Mouse (Mus musculus): Measurements from ENCODE around the gene Apol8. TPM values are rescaled to one million over a fixed set of nuclear protein-coding genes. Genes with fewer than 3 reads are reported as not detected.

The Apol8 gene
- not detected in 2 replicates for polyA plus RNA-seq (2014; fragmentation: Nextera tagmentation; extraction: Ambion mirVana)

DNA sequence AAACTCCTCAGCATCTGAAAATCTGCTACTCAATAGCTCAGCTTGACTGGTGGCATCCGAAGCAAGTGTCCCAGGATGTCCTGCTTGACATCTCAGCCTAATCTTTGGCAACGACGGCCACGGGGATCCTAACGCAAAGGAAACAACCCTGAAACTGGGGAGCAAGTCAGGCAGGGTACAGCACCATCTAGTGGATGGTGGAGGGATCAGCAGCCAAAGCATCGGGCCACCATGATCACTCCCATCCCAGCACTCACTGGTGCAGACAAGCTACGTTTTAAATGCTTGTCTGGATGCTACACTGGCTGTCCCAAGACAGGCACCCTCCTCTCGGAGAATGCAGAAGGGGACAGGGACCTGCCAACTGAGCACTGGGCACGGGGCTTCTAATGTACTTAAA, at the start of gene Apol8:
Gene Apol8, minus strand, starts transcription at position 156 of the 400 bp plus-strand sequence.
- H3K4me3 ChIP-seq (ENCODE audit: low read depth, low read length) = no peak within 1 kb of the TSS
- H3K9me3 ChIP-seq (ENCODE audit: control insufficient read depth, low read length) = no peaks in the 10 kb centered on the region
- H3K27ac ChIP-seq (replicated peaks; ENCODE audit: low read depth, low read length) = no peak within 1 kb of the TSS
- 4% methylated on average over 9 of the region's 9 CpGs for WGBS
- H3K9ac ChIP-seq (ENCODE audit: low read depth, low read length) = no peak within 1 kb of the TSS
- ATAC-seq (ENCODE audit: low read depth) (peak; percentile 37; the same call in 1 of the 2 replicates), DNase-seq (ENCODE audit: low spot score) (peak; percentile 25)
- peaks cover 21% of the 10 kb centered on the region for H3K36me3 ChIP-seq (ENCODE audit: control insufficient read depth, insufficient read depth, low read length)
- no peaks in the 10 kb centered on the region for H3K4me1 ChIP-seq (ENCODE audit: control insufficient read depth, insufficient read depth, low read length)
- H3K27me3 ChIP-seq (replicated peaks; ENCODE audit: control insufficient read depth, insufficient read depth, low read length) = no peaks in the 10 kb centered on the region
- H3K4me2 ChIP-seq (ENCODE audit: low read depth, low read length) = no peak within 1 kb of the TSS

GRCm38 (mm10) chr15:77805657-77806056, 48.9 kb upstream of the Apol8 start:
- WGBS = 91% methylated on average over 4 of the region's 4 CpGs
- Histone ChIP-seq H3K27me3 (replicated peaks; ENCODE audit: control insufficient read depth, insufficient read depth, low read length) (no peaks in the 10 kb centered on the region), H3K4me1 (ENCODE audit: control insufficient read depth, insufficient read depth, low read length) (no peaks in the 10 kb centered on the region), H3K4me3 (ENCODE audit: low read depth, low read length) (no peak overlapping the region), H3K9me3 (ENCODE audit: control insufficient read depth, low read length) (no peaks in the 10 kb centered on the region), H3K4me2 (ENCODE audit: low read depth, low read length) (no peak overlapping the region), H3K36me3 (ENCODE audit: control insufficient read depth, insufficient read depth, low read length) (peaks cover 69% of the 10 kb centered on the region), H3K27ac (replicated peaks; ENCODE audit: low read depth, low read length) (no peak overlapping the region), H3K9ac (ENCODE audit: low read depth, low read length) (no peak overlapping the region; the same call in 1 of the 2 replicates)
- ATAC-seq (ENCODE audit: low read depth) (no peak), DNase-seq (ENCODE audit: low spot score) (no peak)

DNA sequence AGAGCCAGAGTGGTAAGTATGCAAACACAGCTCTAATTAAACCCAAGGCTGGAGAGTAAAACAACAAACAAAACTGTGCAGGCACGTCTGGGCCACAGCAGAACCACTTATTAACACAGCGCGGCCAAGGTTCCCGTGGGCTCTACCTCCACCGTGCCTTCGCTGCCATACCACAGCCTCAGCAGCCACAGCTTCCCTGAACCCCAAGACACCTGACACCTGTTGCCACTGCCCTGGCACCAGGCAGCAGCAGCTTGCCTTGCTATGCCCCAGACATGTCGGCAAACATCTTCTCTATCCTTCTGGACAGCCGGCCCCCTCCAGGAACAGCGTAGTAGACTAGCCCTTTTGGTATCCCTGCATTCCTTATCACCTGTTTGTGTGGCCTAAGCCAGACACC, 48.1 kb upstream of the Apol8 start:
- Histone ChIP-seq H3K9ac (ENCODE audit: low read depth, low read length) (no peak overlapping the region), H3K4me3 (ENCODE audit: low read depth, low read length) (no peak overlapping the region), H3K4me1 (ENCODE audit: control insufficient read depth, insufficient read depth, low read length) (0 out of 2 replicates have a peak, but pooled peaks cover under 1% of the 10 kb centered on the region), H3K27ac (replicated peaks; ENCODE audit: low read depth, low read length) (0 out of 2 replicates have a peak overlapping the region, but pooled peaks have one; percentile 31), H3K9me3 (ENCODE audit: control insufficient read depth, low read length) (no peaks in the 10 kb centered on the region), H3K36me3 (ENCODE audit: control insufficient read depth, insufficient read depth, low read length) (peaks cover 65% of the 10 kb centered on the region), H3K4me2 (ENCODE audit: low read depth, low read length) (no peak overlapping the region), H3K27me3 (replicated peaks; ENCODE audit: control insufficient read depth, insufficient read depth, low read length) (no peaks in the 10 kb centered on the region)
- 60% methylated on average over 9 of the region's 9 CpGs for WGBS
- ATAC-seq (ENCODE audit: low read depth) = no peak
- DNase-seq (ENCODE audit: low spot score) = no peak

DNA sequence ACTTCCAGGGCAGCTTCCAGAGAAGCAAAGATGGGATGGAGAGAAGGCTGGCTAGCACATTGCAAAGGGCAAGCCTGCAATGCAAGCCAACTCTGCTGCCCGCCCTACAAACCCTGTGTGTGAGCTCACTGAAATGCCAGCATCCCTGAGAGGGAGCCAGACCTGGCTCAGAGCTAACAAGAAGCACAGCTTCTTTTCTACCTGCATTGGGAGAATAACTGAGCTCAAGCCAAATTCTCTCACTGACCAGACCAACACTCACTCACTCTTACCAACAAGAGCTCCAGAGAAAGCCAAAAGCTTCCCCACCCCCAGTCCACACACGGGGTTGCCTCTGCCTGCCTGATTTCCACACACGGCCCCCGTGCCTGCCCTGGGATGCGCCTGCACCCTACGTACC, 47.7 kb upstream of the Apol8 start:
- Histone ChIP-seq H3K4me3 (ENCODE audit: low read depth, low read length) (no peak overlapping the region), H3K9ac (ENCODE audit: low read depth, low read length) (no peak overlapping the region), H3K27me3 (replicated peaks; ENCODE audit: control insufficient read depth, insufficient read depth, low read length) (no peaks in the 10 kb centered on the region), H3K27ac (replicated peaks; ENCODE audit: low read depth, low read length) (peak overlapping the region; percentile 31; the same call in 1 of the 2 replicates), H3K4me2 (ENCODE audit: low read depth, low read length) (no peak overlapping the region), H3K4me1 (ENCODE audit: control insufficient read depth, insufficient read depth, low read length) (peaks cover 5% of the 10 kb centered on the region), H3K9me3 (ENCODE audit: control insufficient read depth, low read length) (no peaks in the 10 kb centered on the region), H3K36me3 (ENCODE audit: control insufficient read depth, insufficient read depth, low read length) (peaks cover 62% of the 10 kb centered on the region)
- DNase-seq (ENCODE audit: low spot score) = no peak
- ATAC-seq (ENCODE audit: low read depth) = no peak
- 78% methylated on average over 6 of the region's 6 CpGs for WGBS

GRCm38 (mm10) chr15:77803747-77804146, 46.9 kb upstream of the Apol8 start:
- WGBS = 29% methylated on average over 3 of the region's 3 CpGs
- H3K36me3 ChIP-seq (ENCODE audit: control insufficient read depth, insufficient read depth, low read length) = peaks cover 54% of the 10 kb centered on the region
- no peaks in the 10 kb centered on the region for H3K9me3 ChIP-seq (ENCODE audit: control insufficient read depth, low read length)
- peak; percentile 19; the same call in 1 of the 2 replicates for ATAC-seq (ENCODE audit: low read depth)
- DNase-seq (ENCODE audit: low spot score) = no peak
- no peak overlapping the region for H3K4me2 ChIP-seq (ENCODE audit: low read depth, low read length)
- H3K27ac ChIP-seq (replicated peaks; ENCODE audit: low read depth, low read length) = peak overlapping the region; percentile 31
- H3K27me3 ChIP-seq (replicated peaks; ENCODE audit: control insufficient read depth, insufficient read depth, low read length) = no peaks in the 10 kb centered on the region
- H3K4me3 ChIP-seq (ENCODE audit: low read depth, low read length) = no peak overlapping the region
- H3K4me1 ChIP-seq (ENCODE audit: control insufficient read depth, insufficient read depth, low read length) = peaks cover 12% of the 10 kb centered on the region
- H3K9ac ChIP-seq (ENCODE audit: low read depth, low read length) = no peak overlapping the region; the same call in 1 of the 2 replicates

DNA sequence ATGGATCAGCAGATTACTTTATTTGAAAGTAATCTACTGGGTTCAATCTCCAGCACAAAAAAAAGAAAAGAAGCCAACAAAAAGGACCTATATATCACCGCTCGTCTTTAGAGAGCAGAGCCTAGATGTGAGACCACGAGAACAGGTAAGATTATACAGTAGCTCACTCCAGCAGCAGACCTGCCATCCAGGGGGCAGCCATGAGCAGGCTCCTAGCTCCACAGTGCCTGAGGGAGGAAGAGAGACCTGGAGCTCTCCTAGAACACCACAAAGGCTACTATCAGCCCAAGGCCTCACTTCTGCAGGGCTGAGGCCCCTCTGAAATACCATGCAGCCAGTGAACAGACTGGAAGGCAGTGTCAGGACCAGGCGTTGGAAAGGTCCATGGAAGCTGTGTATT, 46.2 kb upstream of the Apol8 start:
- Histone ChIP-seq H3K27me3 (replicated peaks; ENCODE audit: control insufficient read depth, insufficient read depth, low read length) (no peaks in the 10 kb centered on the region), H3K27ac (replicated peaks; ENCODE audit: low read depth, low read length) (no peak overlapping the region), H3K4me3 (ENCODE audit: low read depth, low read length) (no peak overlapping the region), H3K9me3 (ENCODE audit: control insufficient read depth, low read length) (no peaks in the 10 kb centered on the region), H3K4me2 (ENCODE audit: low read depth, low read length) (no peak overlapping the region), H3K9ac (ENCODE audit: low read depth, low read length) (no peak overlapping the region), H3K4me1 (ENCODE audit: control insufficient read depth, insufficient read depth, low read length) (peaks cover 19% of the 10 kb centered on the region), H3K36me3 (ENCODE audit: control insufficient read depth, insufficient read depth, low read length) (peaks cover 50% of the 10 kb centered on the region)
- DNase-seq (ENCODE audit: low spot score) (no peak), ATAC-seq (ENCODE audit: low read depth) (no peak)
- 75% methylated on average over 4 of the region's 4 CpGs for WGBS

- Histone ChIP-seq H3K27me3 (replicated peaks; ENCODE audit: control insufficient read depth, insufficient read depth, low read length) (no peaks in the 10 kb centered on the region), H3K9ac (ENCODE audit: low read depth, low read length) (no peak overlapping the region), H3K9me3 (ENCODE audit: control insufficient read depth, low read length) (no peaks in the 10 kb centered on the region), H3K4me2 (ENCODE audit: low read depth, low read length) (no peak overlapping the region), H3K4me3 (ENCODE audit: low read depth, low read length) (no peak overlapping the region), H3K36me3 (ENCODE audit: control insufficient read depth, insufficient read depth, low read length) (peaks cover 32% of the 10 kb centered on the region), H3K27ac (replicated peaks; ENCODE audit: low read depth, low read length) (peak overlapping the region; percentile 88), H3K4me1 (ENCODE audit: control insufficient read depth, insufficient read depth, low read length) (peaks cover 24% of the 10 kb centered on the region)
- DNase-seq (ENCODE audit: low spot score) (no peak), ATAC-seq (ENCODE audit: low read depth) (no peak)
- WGBS = 68% methylated on average over 4 of the region's 4 CpGs
Observed at GRCm38 (mm10) chr15:77801188-77801587, 44.4 kb upstream of the Apol8 start.

GRCm38 (mm10) chr15:77800511-77800910, 43.7 kb upstream of the Apol8 start:
- peaks cover 24% of the 10 kb centered on the region for H3K4me1 ChIP-seq (ENCODE audit: control insufficient read depth, insufficient read depth, low read length)

More at GRCm38 (mm10) chr15:77800511-77800910, 43.7 kb upstream of the Apol8 start:
- Histone ChIP-seq H3K36me3 (ENCODE audit: control insufficient read depth, insufficient read depth, low read length) (peaks cover 25% of the 10 kb centered on the region), H3K4me3 (ENCODE audit: low read depth, low read length) (no peak overlapping the region), H3K27me3 (replicated peaks; ENCODE audit: control insufficient read depth, insufficient read depth, low read length) (no peaks in the 10 kb centered on the region), H3K27ac (replicated peaks; ENCODE audit: low read depth, low read length) (peak overlapping the region; percentile 88), H3K9me3 (ENCODE audit: control insufficient read depth, low read length) (no peaks in the 10 kb centered on the region), H3K9ac (ENCODE audit: low read depth, low read length) (no peak overlapping the region), H3K4me2 (ENCODE audit: low read depth, low read length) (no peak overlapping the region)
- DNase-seq (ENCODE audit: low spot score) (peak; percentile 69), ATAC-seq (ENCODE audit: low read depth) (no peak)
